Mouse (Mus musculus): ENCODE results near the gene Prpf3.
"Not testable (repeated sequence)": the region's sequence is repeated elsewhere in the genome, so short reads cannot be mapped to it uniquely, and the experiment has no call there.

- TF ChIP-seq USF1 (IDR thresholded peaks at IDR 0.05; ENCODE audit: low read depth); MAX (IDR thresholded peaks at IDR 0.05); CTCF (IDR thresholded peaks at IDR 0.05; ENCODE audit: control insufficient read depth, insufficient read depth, insufficient read length): not testable (repeated sequence)
Observed at GRCm38 (mm10) chr3:95858278-95858677, 2.6 kb upstream of the Prpf3 start.
